Mouse (Mus musculus) liver, adult 2 months (tissue): ENCODE data around the gene Amer3.
"Not testable (repeated sequence)": the region's sequence is repeated elsewhere in the genome, so short reads cannot be mapped to it uniquely, and the experiment has no call there.

Source experiments
- CTCF ChIP-seq: fragments of 200-500 bp; IDR thresholded peaks from 2 replicates; pipeline ENCODE4 v1.5.1; 2011; ENCODE audit warnings: low read depth, low read length, control low read depth
- POLR2A ChIP-seq: fragments of 200-500 bp; IDR thresholded peaks from 2 replicates; pipeline ENCODE4 v1.6.1; 2011; ENCODE audit warnings: low read length, control low read depth; ENCODE audit not compliant: insufficient read depth; ENCODE audit errors: extremely low read depth

DNA sequence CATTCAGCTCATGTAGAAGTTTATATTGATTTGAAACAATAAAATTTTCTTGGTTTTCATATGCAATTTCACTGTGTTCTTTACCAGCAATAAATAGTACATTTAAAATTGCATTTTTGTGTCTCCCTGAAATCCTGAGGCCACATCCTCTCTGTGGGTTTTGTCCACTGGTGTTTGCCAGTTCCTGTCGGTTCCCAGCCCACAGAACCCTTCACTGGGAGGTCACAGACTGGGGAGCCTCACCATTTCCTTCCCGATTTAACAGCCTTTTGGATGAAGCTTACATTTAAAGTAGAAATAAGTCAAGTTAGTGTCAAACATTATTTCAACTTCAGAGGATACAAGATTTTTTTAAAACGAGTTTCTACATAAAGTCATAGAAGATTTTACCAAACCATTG is 44.9 kb upstream of the Amer3 start:
- TF ChIP-seq POLR2A, CTCF: not testable (repeated sequence)
